Mouse (Mus musculus) kidney, postnatal 0 days (tissue): ENCODE results near the gene Pilrb2. TPM values are rescaled to one million over a fixed set of nuclear protein-coding genes. Genes with fewer than 3 reads are reported as not detected.

Experiments
- ATAC-seq: fragments of 200-750 bp; cut with Nextera tagmentation; replicated peaks from 2 replicates; pipeline ENCODE4 v1.8.0; 2017; ENCODE audit warnings: low read depth, moderate number of reproducible peaks, moderate TSS enrichment, moderate library complexity; ENCODE audit not compliant: low FRiP score
- DNase-seq: peaks from one replicate; pipeline ENCODE4 v3.0.0-alpha.2; 2016; ENCODE audit warnings: low spot score
- H3K27ac ChIP-seq: fragments of 300-500 bp; sonication (generic); 2 replicates; pipeline ENCODE4 v1.5.1; 2014; ENCODE audit warnings: mild to moderate bottlenecking
- H3K27me3 ChIP-seq: fragments of 300-500 bp; sonication (generic); 2 replicates; pipeline ENCODE4 v1.6.1; 2014; ENCODE audit warnings: low read length, mixed read lengths; ENCODE audit not compliant: insufficient read depth
- H3K36me3 ChIP-seq: fragments of 300-500 bp; sonication (generic); 2 replicates; pipeline ENCODE4 v1.6.1; 2014; ENCODE audit warnings: low read length, mixed read lengths; ENCODE audit not compliant: insufficient read depth
- H3K4me1 ChIP-seq: fragments of 300-500 bp; sonication (generic); replicated peaks from 2 replicates; pipeline ENCODE4 v1.6.1; 2014; ENCODE audit warnings: antibody characterized with exemption, low read length, mixed read lengths; ENCODE audit not compliant: insufficient read depth
- H3K4me2 ChIP-seq: fragments of 300-500 bp; sonication (generic); 2 replicates; pipeline ENCODE4 v1.6.1; 2014; ENCODE audit warnings: mild to moderate bottlenecking, low read length, moderate library complexity, mixed read lengths
- H3K4me3 ChIP-seq: fragments of 300-500 bp; sonication (generic); replicated peaks from 2 replicates; pipeline ENCODE4 v1.5.1; 2014; ENCODE audit warnings: low read depth, low read length
- H3K9ac ChIP-seq: fragments of 300-500 bp; sonication (generic); 2 replicates; pipeline ENCODE4 v1.6.1; 2014; ENCODE audit warnings: low read depth, low read length
- H3K9me3 ChIP-seq: fragments of 300-500 bp; sonication (generic); replicated peaks from 2 replicates; pipeline ENCODE4 v1.6.1; 2016; ENCODE audit warnings: low read length, inconsistent platforms, mixed read lengths
- CTCF ChIP-seq: IDR thresholded peaks from 2 replicates; pipeline ENCODE4 v1.5.1; 2016; ENCODE audit warnings: antibody characterized with exemption, low read depth, mild to moderate bottlenecking, moderate library complexity
- WGBS: fragments of 180-500 bp; shearing (Covaris S2); extraction: QIAGEN DNeasy Blood & Tissue Kit; methylation state at CpG from one replicate; pipeline ENCODE4 v1.1.7; 2014; 5-methylcytosine and 5-hydroxymethylcytosine counted together
- polyA plus RNA-seq: library from polyadenylated mRNA; unstranded; fragments of >200 nt; fragmentation: Nextera tagmentation; extraction: Ambion mirVana; gene quantifications from 2 replicates; pipeline ENCODE4 v1.2.1, GENCODE M21; 2015

Gene Pilrb2
- polyA plus RNA-seq, 1 experiment from 2014 or later, result 0.16 TPM

- Histone ChIP-seq H3K36me3 (no peaks in the 10 kb centered on the region), H3K9me3 (no peaks in the 10 kb centered on the region), H3K27ac (no peak overlapping the region), H3K9ac (no peak overlapping the region), H3K4me1 (no peaks in the 10 kb centered on the region), H3K27me3 (no peaks in the 10 kb centered on the region), H3K4me2 (no peak overlapping the region), H3K4me3 (no peak overlapping the region)
- 29% methylated on average over 4 of the region's 4 CpGs for WGBS
- no peak for TF ChIP-seq CTCF
- ATAC-seq, result no peak
- peak; percentile 52 for DNase-seq
Observed at GRCm38 (mm10) chr5:137833500-137833899, 38.1 kb downstream of the Pilrb2 start.

- Histone ChIP-seq H3K27me3 (no peaks in the 10 kb centered on the region), H3K9ac (no peak overlapping the region), H3K27ac (no peak overlapping the region), H3K36me3 (no peaks in the 10 kb centered on the region), H3K4me1 (no peaks in the 10 kb centered on the region), H3K4me3 (no peak overlapping the region), H3K4me2 (no peak overlapping the region), H3K9me3 (no peaks in the 10 kb centered on the region)
- TF ChIP-seq CTCF, result no peak
- ATAC-seq, result no peak
- DNase-seq, result no peak
- WGBS, result 74% methylated on average over 6 of the region's 6 CpGs
Observed at GRCm38 (mm10) chr5:137831506-137831905, 40.1 kb downstream of the Pilrb2 start.

- H3K27ac ChIP-seq, result no peak overlapping the region
- no peaks in the 10 kb centered on the region for H3K4me1 ChIP-seq
- H3K9me3 ChIP-seq, result no peaks in the 10 kb centered on the region
- no peaks in the 10 kb centered on the region for H3K36me3 ChIP-seq
- no peak for DNase-seq
- no peak overlapping the region for H3K9ac ChIP-seq
- no peak overlapping the region for H3K4me3 ChIP-seq
- whole genome bisulfite sequencing, result 80% methylated on average over 4 of the region's 4 CpGs
- no peak overlapping the region for H3K4me2 ChIP-seq
- no peaks in the 10 kb centered on the region for H3K27me3 ChIP-seq
- no peak for TF ChIP-seq CTCF
- ATAC-seq, result no peak
Observed at GRCm38 (mm10) chr5:137831106-137831505, 40.5 kb downstream of the Pilrb2 start.

GRCm38 (mm10) chr5:137830238-137830637 lies 41.4 kb downstream of the Pilrb2 start:
- no peak for TF ChIP-seq CTCF
- WGBS, result 69% methylated on average over 7 of the region's 7 CpGs
- DNase-seq (peak; percentile 1), ATAC-seq (no peak)
- Histone ChIP-seq H3K4me2 (no peak overlapping the region), H3K36me3 (no peaks in the 10 kb centered on the region), H3K27me3 (no peaks in the 10 kb centered on the region), H3K9me3 (no peaks in the 10 kb centered on the region), H3K27ac (no peak overlapping the region), H3K4me1 (no peaks in the 10 kb centered on the region), H3K9ac (no peak overlapping the region), H3K4me3 (no peak overlapping the region)

- Histone ChIP-seq H3K9ac (no peak overlapping the region), H3K36me3 (no peaks in the 10 kb centered on the region), H3K27me3 (no peaks in the 10 kb centered on the region), H3K9me3 (no peaks in the 10 kb centered on the region), H3K27ac (no peak overlapping the region), H3K4me1 (no peaks in the 10 kb centered on the region), H3K4me3 (no peak overlapping the region), H3K4me2 (no peak overlapping the region)
- WGBS, result 87% methylated on average over 6 of the region's 6 CpGs
- ATAC-seq, result no peak
- no peak for TF ChIP-seq CTCF
- DNase-seq, result no peak
Observed at GRCm38 (mm10) chr5:137828694-137829093, 42.9 kb downstream of the Pilrb2 start.

- Histone ChIP-seq H3K4me2 (no peak overlapping the region), H3K4me3 (no peak overlapping the region), H3K4me1 (no peaks in the 10 kb centered on the region), H3K36me3 (no peaks in the 10 kb centered on the region), H3K9me3 (no peaks in the 10 kb centered on the region), H3K27me3 (no peaks in the 10 kb centered on the region), H3K27ac (no peak overlapping the region), H3K9ac (no peak overlapping the region)
- 63% methylated on average over 7 of the region's 7 CpGs for WGBS
- no peak for TF ChIP-seq CTCF
- no peak for DNase-seq
- no peak for ATAC-seq
Observed at GRCm38 (mm10) chr5:137826421-137826820, 45.2 kb downstream of the Pilrb2 start.

GRCm38 (mm10) chr5:137825971-137826370 lies 45.6 kb downstream of the Pilrb2 start:
- DNase-seq (no peak), ATAC-seq (no peak)
- 85% methylated on average over 2 of the region's 2 CpGs for WGBS
- H3K9me3 ChIP-seq, result no peaks in the 10 kb centered on the region
- no peaks in the 10 kb centered on the region for H3K4me1 ChIP-seq
- no peak overlapping the region for H3K4me3 ChIP-seq
- no peak for TF ChIP-seq CTCF
- H3K4me2 ChIP-seq, result no peak overlapping the region
- H3K36me3 ChIP-seq, result no peaks in the 10 kb centered on the region
- no peak overlapping the region for H3K27ac ChIP-seq
- H3K9ac ChIP-seq, result no peak overlapping the region
- H3K27me3 ChIP-seq, result no peaks in the 10 kb centered on the region
